ENCODE assay signal across 11 mouse cellular contexts in the genomic region with DNA sequence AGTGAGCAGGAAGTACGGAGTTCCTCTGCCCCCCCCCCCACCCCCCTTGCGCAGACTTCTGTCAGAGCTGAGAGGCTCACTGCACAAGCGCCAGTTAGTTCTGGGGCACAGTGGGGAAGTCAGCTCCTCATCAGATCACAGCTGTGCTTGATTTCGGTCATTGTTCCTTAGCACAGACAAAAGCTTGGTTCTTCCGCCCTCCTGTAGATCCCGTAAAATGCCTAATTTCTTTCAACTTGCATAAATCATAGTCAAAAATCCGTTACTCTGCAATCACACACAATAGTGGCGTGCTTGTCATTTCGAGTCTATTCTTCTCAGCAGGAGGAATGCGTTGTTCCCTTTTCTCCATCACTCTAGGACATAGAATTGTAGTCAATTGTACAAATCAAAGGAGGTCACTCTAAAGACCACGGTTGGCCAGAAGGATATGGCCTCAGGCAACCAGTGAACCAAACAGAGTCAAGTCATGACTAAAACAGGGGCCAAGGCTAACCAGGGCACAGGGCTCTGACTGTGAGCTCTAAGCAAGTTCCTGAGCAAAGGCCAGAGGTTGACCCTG.
A peak's percentile ranks its signal among the peaks of the same experiment; 100 is the strongest.
DNase-seq lines count a peak whose midpoint lies in the region; ATAC-seq and TF ChIP-seq lines count a peak whose summit lies in the region.
"Had no signal": no experiment of that assay in that cellular context is flagged by ENCODE, and none has a peak within 500 bp of the region (broad histone marks: within the 10 kb centered on the region; RNA-seq: fewer than 3 reads in every experiment).

No protein-coding gene starts in this region.

- DNase-seq in cerebellum, postnatal 14 days: peak; percentile 6 to 8
- DNase-seq in cerebellum, postnatal 36 days: no peak
- DNase-seq in embryo, embryonic 11 days: peak; percentile 38
- DNase-seq in hindbrain, embryonic 11.5 days (ENCODE audit: low spot score): peak; percentile 52
- DNase-seq in midbrain, postnatal 0 days (ENCODE audit: low spot score): peak; percentile 35
- DNase-seq in right cerebral cortex, adult 18-20 months: no peak
- DNase-seq in lung, adult 18-20 months: no peak

- 23% methylated on average over 11 of the region's 11 CpGs for WGBS in hindbrain, embryonic 11.5 days
- 25% methylated on average over 11 of the region's 11 CpGs for WGBS in midbrain, postnatal 0 days

- TF ChIP-seq CTCF in midbrain, postnatal 0 days (IDR thresholded peaks at IDR 0.05): no peak

- H3K4me2 ChIP-seq in hindbrain, embryonic 11.5 days (replicated peaks; ENCODE audit: low read depth, low read length): peak overlapping the region; percentile 14; the same call in 1 of the 2 replicates
- H3K4me2 ChIP-seq in midbrain, postnatal 0 days (ENCODE audit: low read depth, low read length, poor library complexity, severe bottlenecking): no peak overlapping the region
- H3K4me2 ChIP-seq: heart, embryonic 12.5 days; limb, embryonic 15.5 days; stomach, embryonic 15.5 days had no signal

- peak; percentile 76 for ATAC-seq in hindbrain, embryonic 11.5 days (ENCODE audit: low FRiP score)
- no peak for ATAC-seq in midbrain, postnatal 0 days (ENCODE audit: low FRiP score)
- ATAC-seq in erythroid progenitor cell, adult 5-6 weeks (replicated peaks; ENCODE audit: low FRiP score, poor library complexity, severe bottlenecking): no peak

- no peaks in the 10 kb centered on the region for H3K27me3 ChIP-seq in hindbrain, embryonic 11.5 days (ENCODE audit: control insufficient read depth, insufficient read depth, low read length)
- H3K27me3 ChIP-seq in midbrain, postnatal 0 days (ENCODE audit: insufficient read depth, low read length): no peaks in the 10 kb centered on the region
- H3K27me3 ChIP-seq: heart, embryonic 12.5 days; limb, embryonic 15.5 days; stomach, embryonic 15.5 days had no signal

- no peak overlapping the region for H3K27ac ChIP-seq in hindbrain, embryonic 11.5 days (ENCODE audit: low read depth, low read length)
- H3K27ac ChIP-seq in midbrain, postnatal 0 days (ENCODE audit: low read depth, low read length): no peak overlapping the region
- H3K27ac ChIP-seq: limb, embryonic 15.5 days; stomach, embryonic 15.5 days had no signal

- H3K4me3 ChIP-seq in hindbrain, embryonic 11.5 days (ENCODE audit: low read depth, low read length): no peak overlapping the region
- no peak overlapping the region for H3K4me3 ChIP-seq in midbrain, postnatal 0 days (ENCODE audit: low read depth, low read length)
- H3K4me3 ChIP-seq: heart, embryonic 12.5 days; limb, embryonic 15.5 days; stomach, embryonic 15.5 days had no signal

- no peaks in the 10 kb centered on the region for H3K36me3 ChIP-seq in hindbrain, embryonic 11.5 days (ENCODE audit: control insufficient read depth, insufficient read depth, low read length)
- H3K36me3 ChIP-seq in midbrain, postnatal 0 days (ENCODE audit: insufficient read depth, low read length): no peaks in the 10 kb centered on the region
- H3K36me3 ChIP-seq: heart, embryonic 12.5 days; limb, embryonic 15.5 days; stomach, embryonic 15.5 days had no signal

- H3K9ac ChIP-seq in hindbrain, embryonic 11.5 days (ENCODE audit: low read depth, low read length): no peak overlapping the region
- no peak overlapping the region for H3K9ac ChIP-seq in midbrain, postnatal 0 days (replicated peaks; ENCODE audit: low read length, poor library complexity, severe bottlenecking)
- H3K9ac ChIP-seq: heart, embryonic 12.5 days; limb, embryonic 15.5 days; stomach, embryonic 15.5 days had no signal

- H3K4me1 ChIP-seq in hindbrain, embryonic 11.5 days (replicated peaks; ENCODE audit: control insufficient read depth, insufficient read depth, low read length): no peaks in the 10 kb centered on the region
- no peaks in the 10 kb centered on the region for H3K4me1 ChIP-seq in midbrain, postnatal 0 days (ENCODE audit: insufficient read depth, low read length)
- H3K4me1 ChIP-seq: heart, embryonic 12.5 days; stomach, embryonic 15.5 days had no signal

- H3K9me3 ChIP-seq in hindbrain, embryonic 11.5 days (ENCODE audit: control insufficient read depth, low read length): no peaks in the 10 kb centered on the region
- no peaks in the 10 kb centered on the region for H3K9me3 ChIP-seq in midbrain, postnatal 0 days (ENCODE audit: low read length)
- H3K9me3 ChIP-seq: heart, embryonic 12.5 days; limb, embryonic 15.5 days; stomach, embryonic 15.5 days had no signal

Comparison
In these comparisons a context has a peak if more than half of its experiments do, and no peak if none do; other contexts are left out.
1. DNase-seq: peak in cerebellum, postnatal 14 days (2 of 2), embryo, embryonic 11 days (single experiment), hindbrain, embryonic 11.5 days (single experiment) and midbrain, postnatal 0 days (single experiment); none in cerebellum, postnatal 36 days (0 of 2), right cerebral cortex, adult 18-20 months (single experiment) and lung, adult 18-20 months (0 of 2).